Mouse (Mus musculus) cortical plate, adult 2 months (tissue): ENCODE data around the gene Boll.

Experiments
- CTCF ChIP-seq: fragments of 200-500 bp; IDR thresholded peaks from 2 replicates; pipeline ENCODE4 v1.5.1; 2011; ENCODE audit warnings: mild to moderate bottlenecking, control low read depth, low read length; ENCODE audit not compliant: insufficient read depth; ENCODE audit errors: extremely low read depth
- POLR2A ChIP-seq: fragments of 200-500 bp; IDR thresholded peaks from 2 replicates; pipeline ENCODE4 v1.6.1; 2011; ENCODE audit warnings: mild to moderate bottlenecking, low read length, control low read depth; ENCODE audit not compliant: insufficient read depth; ENCODE audit errors: extremely low read depth

- TF ChIP-seq POLR2A: no peak
- TF ChIP-seq CTCF: no peak
Measured at GRCm38 (mm10) chr1:55264385-55264784, 98.9 kb downstream of the Boll start.
